In genomic region chr1:136014796-136015502, GRCm38 (mm10) we compare ENCODE assay signal across 1 mouse cellular context.
TF ChIP-seq lines count a peak whose summit lies in the region.

No protein-coding gene starts in this region.

TF ChIP-seq in MEL, 35 proteins besides CTCF, POLR2A, EP300 and RAD21 (continued from another document):
- TF ChIP-seq MAX (IDR thresholded peaks at IDR 0.05; ENCODE audit: low read length) (no peak), ELF1 (IDR thresholded peaks at IDR 0.05; ENCODE audit: low read depth, low read length) (no peak), KAT2A (conservative IDR thresholded peaks at IDR 0.05; ENCODE audit: low read depth, low read length) (peak; percentile 24; the same call in 1 of the 2 replicates), GATA1 (IDR thresholded peaks at IDR 0.05; ENCODE audit: low read depth, low read length) (peak; percentile 99), MAZ (IDR thresholded peaks at IDR 0.05; ENCODE audit: low read depth, low read length) (0 out of 2 replicates have a peak, but pooled peaks have one; percentile 36), MAFK (IDR thresholded peaks at IDR 0.05; ENCODE audit: borderline replicate concordance, low read depth, low read length) (peak; percentile 56; the same call in 1 of the 2 replicates)
